8 mouse cellular contexts compared by ENCODE assay signal in genomic region chr2:179307286-179307931, GRCm38 (mm10).
DNase-seq lines count a peak whose midpoint lies in the region; ATAC-seq and TF ChIP-seq lines count a peak whose summit lies in the region.

No protein-coding gene starts in this region.

- TF ChIP-seq EP300 in heart, adult 2 months (IDR thresholded peaks at IDR 0.05; ENCODE audit: insufficient read depth, low read depth, low read length), result no peak

- no peak overlapping the region for H3K27ac ChIP-seq in intestine, embryonic 15.5 days
- no peak overlapping the region for H3K27ac ChIP-seq in intestine, postnatal 0 days (ENCODE audit: low read depth, low read length)
- H3K27ac ChIP-seq in forebrain, embryonic 16.5 days (ENCODE audit: low read length), result peak overlapping the region; percentile 53; the same call in 1 of the 2 replicates
- peak overlapping the region; percentile 74 for H3K27ac ChIP-seq in midbrain, embryonic 13.5 days
- no peak overlapping the region for H3K27ac ChIP-seq in heart, adult 2 months

- H3K36me3 ChIP-seq in intestine, embryonic 15.5 days, result no peaks in the 10 kb centered on the region
- no peaks in the 10 kb centered on the region for H3K36me3 ChIP-seq in intestine, postnatal 0 days (ENCODE audit: control insufficient read depth, insufficient read depth)
- no peaks in the 10 kb centered on the region for H3K36me3 ChIP-seq in forebrain, embryonic 16.5 days (ENCODE audit: control insufficient read depth, insufficient read depth)
- no peaks in the 10 kb centered on the region for H3K36me3 ChIP-seq in midbrain, embryonic 13.5 days
- H3K36me3 ChIP-seq in heart, adult 2 months (ENCODE audit: control insufficient read depth, insufficient read depth, low read length), result no peaks in the 10 kb centered on the region

- DNase-seq in brain, embryonic 14.5 days (ENCODE audit: low read depth), result peak; percentile 87
- no peak for DNase-seq in spleen, postnatal 36 days (ENCODE audit: low spot score in 2 of 2)
- no peak for DNase-seq in heart, adult 2 months
- no peak for DNase-seq in spleen, postnatal 4 days (ENCODE audit: low spot score in 2 of 2)

- no peak for TF ChIP-seq POLR2A in brain, embryonic 14.5 days (IDR thresholded peaks at IDR 0.05; ENCODE audit: borderline replicate concordance, extremely low read depth, insufficient read depth, insufficient read length, poor library complexity, severe bottlenecking)
- TF ChIP-seq POLR2A in heart, adult 2 months (IDR thresholded peaks at IDR 0.05; ENCODE audit: insufficient read depth, low read depth, low read length), result no peak

- H3K79me2 ChIP-seq in heart, adult 2 months (replicated peaks; ENCODE audit: control insufficient read depth, insufficient read depth, low read length), result no peaks in the 10 kb centered on the region

- no peak for TF ChIP-seq CTCF in intestine, postnatal 0 days (IDR thresholded peaks at IDR 0.05; ENCODE audit: low read depth)
- no peak for TF ChIP-seq CTCF in brain, embryonic 14.5 days (IDR thresholded peaks at IDR 0.05; ENCODE audit: borderline replicate concordance, extremely low read depth, insufficient read depth, insufficient read length)
- TF ChIP-seq CTCF in heart, adult 2 months (IDR thresholded peaks at IDR 0.05), result no peak

- H3K9ac ChIP-seq in intestine, embryonic 15.5 days, result no peak overlapping the region
- H3K9ac ChIP-seq in intestine, postnatal 0 days (ENCODE audit: low read depth, low read length), result no peak overlapping the region
- no peak overlapping the region for H3K9ac ChIP-seq in forebrain, embryonic 16.5 days (replicated peaks; ENCODE audit: low read depth, low read length)
- no peak overlapping the region for H3K9ac ChIP-seq in midbrain, embryonic 13.5 days (replicated peaks)
- H3K9ac ChIP-seq in heart, adult 2 months (ENCODE audit: low read depth, low read length), result no peak overlapping the region

- no peak overlapping the region for H3K4me2 ChIP-seq in intestine, embryonic 15.5 days (replicated peaks)
- no peak overlapping the region for H3K4me2 ChIP-seq in intestine, postnatal 0 days (replicated peaks; ENCODE audit: low read depth)
- no peak overlapping the region for H3K4me2 ChIP-seq in forebrain, embryonic 16.5 days (ENCODE audit: low read length)
- H3K4me2 ChIP-seq in midbrain, embryonic 13.5 days (replicated peaks), result 0 out of 2 replicates have a peak overlapping the region, but pooled peaks have one; percentile 17

- no peak overlapping the region for H3K4me3 ChIP-seq in intestine, embryonic 15.5 days (replicated peaks)
- no peak overlapping the region for H3K4me3 ChIP-seq in intestine, postnatal 0 days (ENCODE audit: low read depth, low read length)
- no peak overlapping the region for H3K4me3 ChIP-seq in forebrain, embryonic 16.5 days (replicated peaks; ENCODE audit: low read length)
- no peak overlapping the region for H3K4me3 ChIP-seq in midbrain, embryonic 13.5 days (replicated peaks)
- H3K4me3 ChIP-seq in heart, adult 2 months, result no peak overlapping the region

- no peaks in the 10 kb centered on the region for H3K9me3 ChIP-seq in intestine, embryonic 15.5 days
- H3K9me3 ChIP-seq in intestine, postnatal 0 days (ENCODE audit: control insufficient read depth), result no peaks in the 10 kb centered on the region
- no peaks in the 10 kb centered on the region for H3K9me3 ChIP-seq in forebrain, embryonic 16.5 days (ENCODE audit: control insufficient read depth, low read length)
- no peaks in the 10 kb centered on the region for H3K9me3 ChIP-seq in midbrain, embryonic 13.5 days

- intact Hi-C loops in heart, adult 2 months (cut with DNase I), result no loop called here

- no peaks in the 10 kb centered on the region for H3K27me3 ChIP-seq in intestine, embryonic 15.5 days (replicated peaks)
- H3K27me3 ChIP-seq in intestine, postnatal 0 days (replicated peaks; ENCODE audit: control insufficient read depth, insufficient read depth, low read length), result no peaks in the 10 kb centered on the region
- H3K27me3 ChIP-seq in forebrain, embryonic 16.5 days (replicated peaks; ENCODE audit: control insufficient read depth, insufficient read depth, low read length), result no peaks in the 10 kb centered on the region
- peaks cover 14% of the 10 kb centered on the region for H3K27me3 ChIP-seq in midbrain, embryonic 13.5 days
- H3K27me3 ChIP-seq in heart, adult 2 months (ENCODE audit: control insufficient read depth, insufficient read depth, low read length), result no peaks in the 10 kb centered on the region

- H3K4me1 ChIP-seq in intestine, embryonic 15.5 days (replicated peaks), result 0 out of 2 replicates have a peak, but pooled peaks cover 2% of the 10 kb centered on the region
- no peaks in the 10 kb centered on the region for H3K4me1 ChIP-seq in intestine, postnatal 0 days (replicated peaks; ENCODE audit: control insufficient read depth, insufficient read depth, low read length)
- peaks cover 15% of the 10 kb centered on the region for H3K4me1 ChIP-seq in forebrain, embryonic 16.5 days (replicated peaks; ENCODE audit: control insufficient read depth, insufficient read depth, low read length)
- H3K4me1 ChIP-seq in midbrain, embryonic 13.5 days (replicated peaks), result peaks cover 37% of the 10 kb centered on the region
- H3K4me1 ChIP-seq in heart, adult 2 months (ENCODE audit: control insufficient read depth, insufficient read depth, low read length), result no peaks in the 10 kb centered on the region

- WGBS in intestine, embryonic 15.5 days, result 25% methylated on average over 11 of the region's 11 CpGs
- WGBS in intestine, postnatal 0 days, result 25% methylated on average over 11 of the region's 11 CpGs
- 10% methylated on average over 11 of the region's 11 CpGs for WGBS in forebrain, embryonic 16.5 days
- 2% methylated on average over 11 of the region's 11 CpGs for WGBS in midbrain, embryonic 13.5 days
- 32% methylated on average over 11 of the region's 11 CpGs for WGBS in heart, adult 2 months

- ATAC-seq in intestine, embryonic 15.5 days, result 0 out of 2 replicates have a peak, but pooled peaks have one; percentile 17
- ATAC-seq in intestine, postnatal 0 days, result no peak
- peak; percentile 86 for ATAC-seq in forebrain, embryonic 16.5 days
- peak; percentile 91 for ATAC-seq in midbrain, embryonic 13.5 days

Comparison
In these comparisons a context has a peak if more than half of its experiments do, and no peak if none do; other contexts are left out.
1. H3K27ac ChIP-seq: peak in forebrain, embryonic 16.5 days (single experiment) and midbrain, embryonic 13.5 days (single experiment); none in intestine, embryonic 15.5 days (single experiment), intestine, postnatal 0 days (single experiment) and heart, adult 2 months (single experiment).